Mouse (Mus musculus) limb, embryonic 12.5 days (tissue): ENCODE data around the gene Kpna3. TPM values are rescaled to one million over a fixed set of nuclear protein-coding genes. Genes with fewer than 3 reads are reported as not detected.
"Not testable (repeated sequence)": the region's sequence is repeated elsewhere in the genome, so short reads cannot be mapped to it uniquely, and the experiment has no call there.

Experiments used
- ATAC-seq: fragments of 200-750 bp; cut with Nextera tagmentation; 2 replicates; pipeline ENCODE4 v1.8.0; 2017; ENCODE audit warnings: low read depth, moderate TSS enrichment; ENCODE audit not compliant: insufficient number of reproducible peaks, insufficient read depth, low FRiP score, low TSS enrichment
- H3K27ac ChIP-seq: fragments of 300-500 bp; sonication (generic); 2 replicates; pipeline ENCODE4 v1.5.1; 2016; ENCODE audit warnings: mild to moderate bottlenecking, moderate library complexity
- H3K27me3 ChIP-seq: fragments of 300-500 bp; sonication (generic); 2 replicates; pipeline ENCODE4 v1.6.1; 2016; ENCODE audit warnings: mild to moderate bottlenecking, moderate library complexity
- H3K36me3 ChIP-seq: fragments of 300-500 bp; sonication (generic); 2 replicates; pipeline ENCODE4 v1.6.1; 2016; ENCODE audit warnings: mild to moderate bottlenecking, moderate library complexity
- H3K4me1 ChIP-seq: fragments of 300-500 bp; sonication (generic); replicated peaks from 2 replicates; pipeline ENCODE4 v1.6.1; 2016
- H3K4me2 ChIP-seq: fragments of 300-500 bp; sonication (generic); 2 replicates; pipeline ENCODE4 v1.6.1; 2016; ENCODE audit warnings: mild to moderate bottlenecking, moderate library complexity
- H3K4me3 ChIP-seq: fragments of 300-500 bp; sonication (generic); replicated peaks from 2 replicates; pipeline ENCODE4 v1.5.1; 2016; ENCODE audit warnings: mild to moderate bottlenecking
- H3K9ac ChIP-seq: fragments of 300-500 bp; sonication (generic); replicated peaks from 2 replicates; pipeline ENCODE4 v1.6.1; 2016; ENCODE audit warnings: mild to moderate bottlenecking, moderate library complexity
- H3K9me3 ChIP-seq: fragments of 300-500 bp; sonication (generic); 2 replicates; pipeline ENCODE4 v1.6.1; 2016; ENCODE audit warnings: mild to moderate bottlenecking, moderate library complexity
- WGBS: fragments of 180-500 bp; shearing (Covaris S2); methylation state at CpG from one replicate; pipeline ENCODE4 v1.1.7; 2016; 5-methylcytosine and 5-hydroxymethylcytosine counted together
- polyA plus RNA-seq: library from polyadenylated mRNA; unstranded; fragments of >200 nt; fragmentation: Nextera tagmentation; extraction: Ambion mirVana; gene quantifications from 2 replicates; pipeline ENCODE4 v1.2.1, GENCODE M21; 2016

Gene Kpna3
- polyA plus RNA-seq, 1 experiment from 2014 or later, result 64.8 TPM

DNA sequence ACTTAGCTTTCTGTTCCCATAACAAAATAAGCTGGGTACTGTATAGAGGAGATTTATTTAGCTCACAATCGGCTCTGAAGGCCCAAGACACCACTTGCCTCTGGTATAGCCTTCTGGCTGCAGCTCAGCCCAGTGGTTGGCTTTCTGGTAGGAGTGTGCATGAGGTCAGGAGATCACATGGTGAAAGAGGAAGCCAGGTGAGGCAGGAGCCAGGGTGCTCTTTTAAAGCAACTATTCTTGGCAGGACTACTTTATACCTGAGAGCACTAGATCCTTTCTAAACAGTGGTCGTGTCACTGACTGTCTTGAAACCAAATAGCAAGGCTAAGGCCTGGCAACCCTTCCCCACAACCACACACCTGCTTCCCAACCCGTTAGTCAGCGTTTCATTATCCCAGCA, 89.8 kb downstream of the Kpna3 start:
- WGBS, result 83% methylated on average over 4 of the region's 4 CpGs
- Histone ChIP-seq H3K9me3 (no peaks in the 10 kb centered on the region), H3K4me3 (no peak overlapping the region), H3K36me3 (peaks cover under 1% of the 10 kb centered on the region; the same call in 1 of the 2 replicates), H3K4me1 (no peaks in the 10 kb centered on the region), H3K27ac (no peak overlapping the region), H3K9ac (no peak overlapping the region), H3K4me2 (no peak overlapping the region), H3K27me3 (no peaks in the 10 kb centered on the region)
- no peak for ATAC-seq

DNA sequence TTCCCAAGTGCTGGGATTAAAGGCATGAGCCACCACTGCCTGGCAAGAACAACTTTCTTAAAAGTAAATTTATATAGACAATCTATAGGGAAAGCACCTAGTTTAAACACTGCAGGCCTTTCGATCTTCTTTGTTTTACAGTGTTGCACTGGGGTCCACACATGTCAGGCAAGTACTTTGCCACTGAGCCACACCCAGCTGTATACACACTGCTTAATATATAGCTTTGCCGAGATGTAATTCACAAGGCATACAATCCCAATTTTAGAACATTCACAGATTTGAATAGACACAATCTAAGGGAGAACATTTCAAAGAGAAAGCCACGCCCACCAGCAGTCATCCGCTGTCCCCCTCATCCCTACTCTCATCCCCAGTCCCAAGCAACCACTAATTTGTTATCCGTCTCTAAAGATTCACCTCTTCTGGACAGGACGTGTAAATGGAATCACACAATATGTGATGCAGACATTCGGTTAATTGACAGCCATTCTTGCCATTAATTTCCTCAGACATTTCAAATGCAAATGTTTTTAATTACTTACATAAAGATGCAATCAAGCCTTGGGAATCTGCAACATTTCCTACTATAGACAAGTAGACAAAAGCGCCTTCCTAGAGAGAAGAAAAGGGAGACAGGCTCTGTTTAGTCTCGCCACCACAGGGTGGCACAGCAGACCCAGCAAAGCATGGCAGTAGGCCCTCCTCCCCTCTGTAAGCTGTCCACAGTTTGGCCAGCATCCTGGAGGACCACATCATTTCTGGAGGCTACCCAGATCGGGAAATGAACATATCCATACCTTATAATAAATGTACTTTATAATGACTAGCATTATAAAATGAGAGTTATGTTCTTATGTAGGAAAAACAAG, 92.6 kb downstream of the Kpna3 start:
- Histone ChIP-seq H3K9me3 (no peaks in the 10 kb centered on the region), H3K4me2 (no peak overlapping the region), H3K36me3 (no peaks in the 10 kb centered on the region), H3K4me3 (no peak overlapping the region), H3K4me1 (no peaks in the 10 kb centered on the region), H3K9ac (no peak overlapping the region), H3K27me3 (no peaks in the 10 kb centered on the region), H3K27ac (no peak overlapping the region)
- WGBS, result 82% methylated on average over 10 of the region's 10 CpGs
- no peak for ATAC-seq

DNA sequence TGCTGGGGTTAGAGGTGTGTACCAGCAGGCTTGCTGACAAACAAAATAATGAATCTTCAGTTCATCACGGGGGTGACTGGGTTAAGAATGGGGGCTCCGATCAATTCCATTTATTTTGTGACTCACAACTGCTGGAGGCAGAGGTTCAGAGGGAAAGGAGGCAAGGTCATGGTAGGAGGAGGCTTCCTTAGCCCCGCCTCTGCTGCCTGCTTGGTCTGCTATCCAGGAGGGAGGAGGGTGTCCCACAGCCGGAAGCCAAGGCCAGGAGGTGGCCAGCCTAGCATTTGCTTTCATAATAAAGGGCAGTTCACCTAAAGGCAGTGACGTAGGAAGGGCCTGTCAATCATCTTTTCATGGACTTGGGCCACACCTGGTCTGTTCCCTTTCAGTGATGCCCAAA, 95.1 kb downstream of the Kpna3 start:
- Histone ChIP-seq H3K9me3 (no peaks in the 10 kb centered on the region), H3K4me2 (no peak overlapping the region), H3K36me3 (no peaks in the 10 kb centered on the region), H3K27me3 (no peaks in the 10 kb centered on the region), H3K4me3 (no peak overlapping the region), H3K4me1 (no peaks in the 10 kb centered on the region), H3K9ac (no peak overlapping the region), H3K27ac (no peak overlapping the region)
- WGBS, result 69% methylated on average over 5 of the region's 5 CpGs
- no peak for ATAC-seq

DNA sequence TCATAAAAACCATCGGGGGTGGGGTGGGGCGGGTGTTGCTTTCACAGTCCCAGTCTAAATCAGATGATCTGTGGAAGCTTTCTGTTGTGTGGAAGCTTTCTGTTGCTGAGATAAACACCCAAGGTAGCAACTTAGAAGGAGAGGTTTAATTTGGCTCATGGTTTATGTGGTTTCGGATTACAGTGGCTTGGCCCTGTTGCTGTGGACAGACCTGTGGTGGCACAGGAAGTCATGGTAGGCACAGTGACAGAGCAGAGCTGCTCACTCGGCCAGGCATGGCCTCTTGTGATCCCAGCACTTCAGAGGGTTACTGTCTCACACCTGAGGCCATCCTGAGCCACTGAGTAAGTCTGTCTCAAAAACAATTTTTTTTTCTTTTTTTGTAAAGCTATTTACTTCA, 100.3 kb downstream of the Kpna3 start:
- no peak overlapping the region for H3K4me3 ChIP-seq
- no peak overlapping the region for H3K9ac ChIP-seq
- no peak overlapping the region for H3K27ac ChIP-seq
- H3K4me2 ChIP-seq, result no peak overlapping the region
- no peaks in the 10 kb centered on the region for H3K27me3 ChIP-seq
- H3K4me1 ChIP-seq, result peaks cover 5% of the 10 kb centered on the region
- WGBS, result 59% methylated on average over 4 of the region's 4 CpGs
- peaks cover 4% of the 10 kb centered on the region for H3K36me3 ChIP-seq
- no peak for ATAC-seq
- no peaks in the 10 kb centered on the region for H3K9me3 ChIP-seq

DNA sequence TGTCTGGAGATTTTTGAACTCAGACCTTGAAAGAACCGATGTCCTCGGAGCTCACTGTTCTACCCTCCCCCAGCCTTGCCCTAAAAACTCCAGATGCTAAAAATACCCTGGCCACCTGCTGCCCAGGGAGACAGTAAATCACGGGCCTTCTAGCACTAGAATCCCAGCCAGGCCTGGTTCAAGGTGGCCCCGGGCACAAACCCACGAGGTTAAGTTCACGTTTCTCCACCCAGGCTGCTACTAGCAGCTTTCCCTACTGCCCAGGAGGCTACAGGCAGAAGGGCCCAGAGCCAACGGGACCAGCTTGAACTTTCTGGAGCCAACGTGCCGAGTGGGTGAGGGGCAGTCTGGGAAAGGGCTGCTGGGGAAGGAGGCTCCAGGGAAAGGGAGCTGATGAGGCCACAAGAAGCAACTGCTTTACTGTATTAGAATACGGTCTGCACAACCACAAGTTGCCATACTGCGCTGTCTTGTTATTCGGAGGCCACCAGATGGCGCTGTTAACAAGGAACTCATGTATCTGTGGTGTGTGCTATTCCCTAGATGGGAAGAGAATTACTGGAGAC, 108.6 kb downstream of the Kpna3 start:
- H3K9ac ChIP-seq, result no peak overlapping the region
- H3K4me3 ChIP-seq, result no peak overlapping the region
- H3K36me3 ChIP-seq, result no peaks in the 10 kb centered on the region; the same call in 1 of the 2 replicates
- peak; percentile 57; the same call in 1 of the 2 replicates for ATAC-seq
- peaks cover 11% of the 10 kb centered on the region for H3K4me1 ChIP-seq
- H3K4me2 ChIP-seq, result peak overlapping the region; percentile 30
- H3K9me3 ChIP-seq, result no peaks in the 10 kb centered on the region
- no peak overlapping the region for H3K27ac ChIP-seq
- WGBS, result 19% methylated on average over 13 of the region's 13 CpGs
- H3K27me3 ChIP-seq, result no peaks in the 10 kb centered on the region

DNA sequence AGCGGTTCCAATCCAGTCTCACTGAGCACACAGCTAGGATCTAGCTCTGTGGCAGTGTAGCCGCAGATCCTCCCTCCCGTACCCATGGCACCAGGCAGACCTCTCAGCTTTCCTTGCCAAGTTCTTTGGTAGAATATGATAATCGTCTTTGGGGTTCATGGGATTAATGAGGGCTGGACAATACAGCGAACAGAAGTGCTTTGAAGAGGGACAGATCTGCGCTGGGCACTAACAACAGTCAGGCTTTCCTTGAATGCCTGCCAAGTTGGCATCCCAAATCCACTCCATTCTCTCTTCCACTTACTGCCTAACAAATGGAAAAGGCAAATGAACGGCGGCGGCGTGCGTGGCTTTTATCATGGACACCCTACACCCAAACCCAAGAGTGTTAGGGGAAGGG, 109.1 kb downstream of the Kpna3 start:
- ATAC-seq, result no peak
- H3K4me3 ChIP-seq, result no peak overlapping the region
- H3K9ac ChIP-seq, result no peak overlapping the region
- no peaks in the 10 kb centered on the region; the same call in 1 of the 2 replicates for H3K36me3 ChIP-seq
- WGBS, result 85% methylated on average over 11 of the region's 11 CpGs
- no peaks in the 10 kb centered on the region for H3K27me3 ChIP-seq
- no peaks in the 10 kb centered on the region for H3K9me3 ChIP-seq
- no peak overlapping the region for H3K27ac ChIP-seq
- no peak overlapping the region for H3K4me2 ChIP-seq
- peaks cover 11% of the 10 kb centered on the region for H3K4me1 ChIP-seq

DNA sequence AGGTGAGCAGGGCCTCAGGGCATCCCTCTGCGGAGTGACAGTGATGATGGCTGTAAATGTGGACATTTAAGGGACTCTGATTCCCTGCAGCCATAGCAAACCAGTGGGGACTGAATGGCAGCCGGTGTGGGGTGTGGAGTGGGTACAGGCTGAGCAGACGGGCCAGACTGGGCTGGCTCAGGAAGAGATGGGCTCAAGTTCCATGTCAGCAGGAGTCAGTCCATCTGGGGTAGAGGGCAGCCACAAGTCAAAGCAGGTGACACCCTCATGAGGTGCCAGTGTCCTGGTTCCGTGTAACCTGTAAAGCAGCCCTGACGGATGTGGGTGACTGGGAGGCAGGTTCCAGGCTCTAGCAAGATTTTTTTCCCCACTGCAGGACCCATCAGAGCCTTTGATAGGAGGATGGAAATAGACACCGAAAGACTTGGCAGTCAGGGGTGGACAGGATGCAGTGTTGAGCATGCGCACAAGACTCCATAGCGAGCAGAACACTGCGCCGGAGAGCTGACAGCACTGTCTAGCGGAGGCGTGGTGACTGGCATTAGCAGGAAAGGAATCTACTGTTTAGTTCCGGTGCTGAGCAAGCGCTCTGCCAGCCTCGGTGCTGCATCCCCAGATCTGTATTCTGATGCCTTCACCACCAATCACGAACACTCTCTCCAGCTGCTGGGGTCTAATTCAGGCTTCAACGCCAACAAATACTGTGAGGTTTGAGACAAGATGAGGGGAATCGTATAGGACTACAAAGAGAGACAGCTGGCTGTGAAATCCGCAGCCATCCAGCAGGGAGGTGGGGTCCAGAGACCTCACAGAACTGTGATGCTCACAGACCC, 111.8 kb downstream of the Kpna3 start:
- H3K27ac ChIP-seq, result no peak overlapping the region
- H3K4me1 ChIP-seq, result peaks cover 11% of the 10 kb centered on the region
- H3K27me3 ChIP-seq, result no peaks in the 10 kb centered on the region
- ATAC-seq, result peak; percentile 37; the same call in 1 of the 2 replicates
- H3K4me2 ChIP-seq, result peak overlapping the region; percentile 50
- H3K9ac ChIP-seq, result 0 out of 2 replicates have a peak overlapping the region, but pooled peaks have one; percentile 23
- 25% methylated on average over 19 of the region's 19 CpGs for WGBS
- H3K9me3 ChIP-seq, result no peaks in the 10 kb centered on the region
- H3K36me3 ChIP-seq, result no peaks in the 10 kb centered on the region
- peak overlapping the region; percentile 13 for H3K4me3 ChIP-seq

DNA sequence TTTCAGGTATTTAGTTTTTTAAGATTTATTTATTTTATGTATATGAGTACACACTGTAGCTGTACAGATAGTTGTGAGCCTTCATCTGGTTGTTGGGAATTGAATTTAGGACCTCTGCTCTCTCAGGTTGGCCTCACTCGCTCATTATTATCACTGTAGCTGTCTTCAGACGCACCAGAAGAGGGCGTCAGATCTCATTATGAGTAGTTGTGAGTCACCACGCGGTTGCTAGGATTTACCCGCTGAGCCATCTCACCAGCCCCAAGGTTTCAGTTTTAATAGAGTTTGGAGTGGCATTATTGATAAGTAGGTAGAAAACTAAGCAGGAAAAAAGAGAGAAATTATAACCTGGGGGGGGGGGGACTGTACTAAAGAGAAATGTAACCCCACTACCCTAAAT, 112.7 kb downstream of the Kpna3 start:
- peaks cover 11% of the 10 kb centered on the region for H3K4me1 ChIP-seq
- WGBS, result 27% methylated on average over 6 of the region's 6 CpGs
- not testable (repeated sequence) for H3K4me3 ChIP-seq, H3K4me2 ChIP-seq, H3K9ac ChIP-seq, H3K27me3 ChIP-seq, H3K27ac ChIP-seq, H3K9me3 ChIP-seq, ATAC-seq, H3K36me3 ChIP-seq

DNA sequence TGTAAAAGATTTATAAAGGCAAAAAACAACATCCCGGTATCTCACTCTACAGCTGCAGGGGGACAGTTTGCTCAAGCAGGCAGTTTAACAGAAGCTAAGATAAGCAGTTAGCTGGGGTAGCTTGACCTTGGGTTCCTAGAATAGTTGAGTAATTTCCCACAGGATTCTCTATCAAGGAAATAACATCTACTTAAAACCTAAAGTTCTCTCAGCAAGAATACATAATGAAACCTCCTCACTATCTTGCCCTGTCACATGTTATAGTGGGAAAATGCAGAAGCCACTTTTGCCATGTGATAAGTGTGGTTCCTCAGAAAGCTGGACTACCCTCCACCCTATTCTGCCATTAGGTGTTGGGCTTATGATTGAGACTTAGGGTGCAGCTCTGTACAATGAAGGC, 116.9 kb downstream of the Kpna3 start:
- Histone ChIP-seq H3K9ac (no peak overlapping the region), H3K4me3 (no peak overlapping the region), H3K27me3 (no peaks in the 10 kb centered on the region), H3K27ac (no peak overlapping the region), H3K36me3 (no peaks in the 10 kb centered on the region), H3K9me3 (no peaks in the 10 kb centered on the region), H3K4me1 (peaks cover 5% of the 10 kb centered on the region), H3K4me2 (no peak overlapping the region)
- WGBS, result 92% methylated on average over 1 of the region's 1 CpGs
- no peak for ATAC-seq

DNA sequence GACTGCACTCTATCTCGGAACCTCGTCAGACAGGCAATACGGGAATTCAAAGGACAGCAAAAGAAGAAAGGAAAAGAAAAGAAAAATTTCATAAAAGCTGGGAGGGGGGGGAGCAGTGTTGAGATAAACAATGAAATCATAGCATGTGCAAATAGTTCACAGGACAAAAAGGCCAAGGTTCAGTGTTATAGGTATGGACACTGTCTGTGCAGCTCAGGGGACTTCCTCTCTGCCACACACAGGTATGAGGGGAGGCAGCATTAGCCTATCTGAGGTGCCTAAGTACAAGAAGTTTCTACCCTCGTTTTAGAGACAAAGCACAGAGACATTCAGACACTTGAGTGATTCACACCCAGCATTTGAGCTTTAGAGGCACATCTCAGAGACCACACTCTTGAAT, 118.5 kb downstream of the Kpna3 start:
- WGBS, result 85% methylated on average over 4 of the region's 4 CpGs
- Histone ChIP-seq H3K27ac (no peak overlapping the region), H3K27me3 (no peaks in the 10 kb centered on the region), H3K4me3 (no peak overlapping the region), H3K36me3 (no peaks in the 10 kb centered on the region), H3K4me2 (no peak overlapping the region), H3K9ac (no peak overlapping the region), H3K4me1 (no peaks in the 10 kb centered on the region), H3K9me3 (no peaks in the 10 kb centered on the region)
- ATAC-seq, result no peak

DNA sequence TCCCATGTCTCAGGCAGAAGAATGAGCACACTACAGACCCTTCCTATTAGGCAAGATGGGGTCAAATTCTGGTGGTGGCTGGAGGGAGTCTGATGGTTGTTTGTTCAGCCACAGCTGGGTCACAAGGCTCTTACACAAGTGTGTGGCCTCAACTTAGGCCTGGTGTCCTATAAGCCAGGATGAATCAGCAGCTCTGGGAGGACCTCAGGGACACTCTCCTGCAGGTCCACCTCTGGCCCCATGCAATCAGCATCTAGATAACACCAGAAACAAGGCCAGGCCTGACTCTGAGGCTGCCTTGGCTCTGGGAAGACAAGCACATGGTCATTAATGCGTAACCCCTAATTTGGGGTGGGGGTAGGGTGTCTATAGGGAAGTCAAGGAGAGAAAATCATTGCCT, 118.9 kb downstream of the Kpna3 start:
- Histone ChIP-seq H3K9ac (no peak overlapping the region), H3K4me3 (no peak overlapping the region), H3K4me2 (no peak overlapping the region), H3K27me3 (no peaks in the 10 kb centered on the region), H3K27ac (no peak overlapping the region), H3K9me3 (no peaks in the 10 kb centered on the region), H3K4me1 (no peaks in the 10 kb centered on the region), H3K36me3 (no peaks in the 10 kb centered on the region)
- ATAC-seq, result no peak
- WGBS, result 75% methylated on average over 1 of the region's 1 CpGs
